Mouse (Mus musculus): ENCODE data around the gene Ankar.

Ankar gene

GRCm38 (mm10) chr1:72700479-72700878 is at the start of gene Ankar:
TSS of gene Ankar (minus strand) at chr1:72700579.
- DNase-seq (ENCODE audit: low spot score in 2 of 2) = no peak

GRCm38 (mm10) chr1:72746382-72746781 is 46.0 kb upstream of the Ankar start:
- no peak for DNase-seq (ENCODE audit: low spot score in 2 of 2)

GRCm38 (mm10) chr1:72744816-72745506 is 44.6 kb upstream of the Ankar start:
- DNase-seq (ENCODE audit: low spot score in 2 of 2) = no peak

GRCm38 (mm10) chr1:72741406-72741805 is 41.0 kb upstream of the Ankar start:
- no peak for DNase-seq (ENCODE audit: low spot score in 2 of 2)

GRCm38 (mm10) chr1:72739681-72740063 is 39.3 kb upstream of the Ankar start:
- DNase-seq (ENCODE audit: low spot score in 2 of 2) = no peak

- no peak for DNase-seq (ENCODE audit: low spot score in 2 of 2)
Measured at GRCm38 (mm10) chr1:72738946-72739680, 38.7 kb upstream of the Ankar start.

- no peak for DNase-seq (ENCODE audit: low spot score in 2 of 2)
Measured at GRCm38 (mm10) chr1:72736397-72737125, 36.2 kb upstream of the Ankar start.

GRCm38 (mm10) chr1:72733191-72733691 is 32.9 kb upstream of the Ankar start:
- DNase-seq (ENCODE audit: low spot score in 2 of 2) = peak; percentile 48 to 72

GRCm38 (mm10) chr1:72730126-72730525 is 29.7 kb upstream of the Ankar start:
- no peak for DNase-seq (ENCODE audit: low spot score in 2 of 2)

GRCm38 (mm10) chr1:72728781-72729180 is 28.4 kb upstream of the Ankar start:
- DNase-seq (ENCODE audit: low spot score in 2 of 2) = no peak

- no peak for DNase-seq (ENCODE audit: low spot score in 2 of 2)
Measured at GRCm38 (mm10) chr1:72725941-72726340, 25.6 kb upstream of the Ankar start.

GRCm38 (mm10) chr1:72724354-72724753 is 24.0 kb upstream of the Ankar start:
- no peak for DNase-seq (ENCODE audit: low spot score in 2 of 2)

GRCm38 (mm10) chr1:72722646-72723045 is 22.3 kb upstream of the Ankar start:
- DNase-seq (ENCODE audit: low spot score in 2 of 2) = no peak

GRCm38 (mm10) chr1:72720115-72720725 is 19.8 kb upstream of the Ankar start:
- no peak for DNase-seq (ENCODE audit: low spot score in 2 of 2)

GRCm38 (mm10) chr1:72718846-72719245 is 18.5 kb upstream of the Ankar start:
- peak; percentile 39 to 62 for DNase-seq (ENCODE audit: low spot score in 2 of 2)

GRCm38 (mm10) chr1:72717540-72717939 is 17.2 kb upstream of the Ankar start:
- DNase-seq (ENCODE audit: low spot score in 2 of 2) = no peak

- DNase-seq (ENCODE audit: low spot score in 2 of 2) = peak; percentile 41 to 50
Measured at GRCm38 (mm10) chr1:72716926-72717325, 16.5 kb upstream of the Ankar start.

- no peak for DNase-seq (ENCODE audit: low spot score in 2 of 2)
Measured at GRCm38 (mm10) chr1:72716421-72716820, 16.0 kb upstream of the Ankar start.

- DNase-seq (ENCODE audit: low spot score in 2 of 2) = no peak
Measured at GRCm38 (mm10) chr1:72715593-72716361, 15.4 kb upstream of the Ankar start.

GRCm38 (mm10) chr1:72715065-72715464 is 14.7 kb upstream of the Ankar start:
- no peak for DNase-seq (ENCODE audit: low spot score in 2 of 2)

- no peak for DNase-seq (ENCODE audit: low spot score in 2 of 2)
Measured at GRCm38 (mm10) chr1:72714547-72714946, 14.2 kb upstream of the Ankar start.
